Mouse (Mus musculus) ES-E14 (cell line): ENCODE data around the gene Il21r.

Experiments used
- MAFK ChIP-seq: IDR thresholded peaks from 2 replicates; pipeline ENCODE4 v1.6.1; 2014; ENCODE audit warnings: mild to moderate bottlenecking, low read depth, low read length, inconsistent platforms; ENCODE audit not compliant: insufficient read depth
- ZNF384 ChIP-seq: IDR thresholded peaks from 2 replicates; pipeline ENCODE4 v1.6.1; 2012; ENCODE audit warnings: low read depth, low read length, inconsistent platforms

GRCm38 (mm10) chr7:125578106-125578505, 25.1 kb upstream of the Il21r start:
- no peak for TF ChIP-seq MAFK
- TF ChIP-seq ZNF384: no peak
